Mouse (Mus musculus): ENCODE measurements around the gene Socs7.
A peak's percentile ranks its signal among the peaks of the same experiment; 100 is the strongest.

Socs7 gene

DNA sequence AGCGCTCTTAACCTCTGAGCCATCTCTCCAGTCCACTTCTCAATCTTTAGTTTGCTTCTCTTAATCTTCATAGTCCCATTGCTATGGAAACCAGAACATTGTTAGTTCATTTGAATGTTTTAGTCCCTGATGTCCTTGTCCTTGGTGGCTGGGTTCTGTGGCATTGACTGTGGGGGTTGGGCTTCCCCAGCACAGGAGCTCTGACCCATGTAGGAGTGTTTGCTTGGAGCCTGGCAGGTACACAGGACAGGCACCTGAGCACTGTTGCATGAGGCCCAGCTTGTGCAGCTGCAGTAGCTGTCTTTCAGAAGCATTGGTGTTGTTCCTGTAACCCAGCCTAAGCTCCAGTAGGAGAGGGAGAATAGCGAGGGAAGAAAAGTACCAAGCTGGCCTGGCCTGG lies 25.5 kb downstream of the Socs7 start:
- DNase-seq (ENCODE audit: low spot score in 2 of 2): no peak

- no peak for DNase-seq (ENCODE audit: low spot score in 2 of 2)
These were observed 26.8 kb downstream of the Socs7 start for GRCm38 (mm10) chr11:97389127-97389526.

DNA sequence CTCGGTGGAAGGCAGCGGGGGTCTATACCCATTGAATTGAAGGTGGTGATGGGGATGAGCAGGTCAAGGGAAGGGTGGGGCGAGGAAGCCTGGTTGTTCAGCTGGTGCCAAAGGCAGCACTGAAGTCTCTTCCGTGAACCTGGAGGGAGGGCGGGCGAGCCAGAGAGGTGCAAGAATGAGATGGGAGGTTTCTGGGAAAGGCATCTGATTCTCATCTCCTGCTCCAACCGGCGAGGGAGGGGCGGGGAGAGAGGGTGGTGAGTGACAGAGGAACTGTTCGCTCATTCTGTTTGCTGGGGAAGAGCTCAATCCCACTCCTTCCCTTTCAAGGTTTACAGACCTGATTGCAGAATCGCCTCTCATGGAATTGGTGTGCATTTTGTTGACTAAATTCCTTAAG lies 31.3 kb downstream of the Socs7 start:
- DNase-seq (ENCODE audit: low spot score in 2 of 2): no peak

GRCm38 (mm10) chr11:97394146-97394545 lies 31.8 kb downstream of the Socs7 start:
- DNase-seq (ENCODE audit: low spot score in 2 of 2): no peak

- DNase-seq (ENCODE audit: low spot score in 2 of 2): no peak
These were observed 36.2 kb downstream of the Socs7 start for GRCm38 (mm10) chr11:97398506-97398905.

GRCm38 (mm10) chr11:97399958-97400710 lies 37.8 kb downstream of the Socs7 start:
- DNase-seq (ENCODE audit: low spot score in 2 of 2): peak; percentile 77 to 78

GRCm38 (mm10) chr11:97401082-97401481 lies 38.7 kb downstream of the Socs7 start:
- DNase-seq (ENCODE audit: low spot score in 2 of 2): peak in 1 of 2 experiments; percentile 68

- no peak for DNase-seq (ENCODE audit: low spot score in 2 of 2)
These were observed 39.5 kb downstream of the Socs7 start for GRCm38 (mm10) chr11:97401686-97402435.

- DNase-seq (ENCODE audit: low spot score in 2 of 2): no peak
These were observed 40.4 kb downstream of the Socs7 start for GRCm38 (mm10) chr11:97402746-97403145.

DNA sequence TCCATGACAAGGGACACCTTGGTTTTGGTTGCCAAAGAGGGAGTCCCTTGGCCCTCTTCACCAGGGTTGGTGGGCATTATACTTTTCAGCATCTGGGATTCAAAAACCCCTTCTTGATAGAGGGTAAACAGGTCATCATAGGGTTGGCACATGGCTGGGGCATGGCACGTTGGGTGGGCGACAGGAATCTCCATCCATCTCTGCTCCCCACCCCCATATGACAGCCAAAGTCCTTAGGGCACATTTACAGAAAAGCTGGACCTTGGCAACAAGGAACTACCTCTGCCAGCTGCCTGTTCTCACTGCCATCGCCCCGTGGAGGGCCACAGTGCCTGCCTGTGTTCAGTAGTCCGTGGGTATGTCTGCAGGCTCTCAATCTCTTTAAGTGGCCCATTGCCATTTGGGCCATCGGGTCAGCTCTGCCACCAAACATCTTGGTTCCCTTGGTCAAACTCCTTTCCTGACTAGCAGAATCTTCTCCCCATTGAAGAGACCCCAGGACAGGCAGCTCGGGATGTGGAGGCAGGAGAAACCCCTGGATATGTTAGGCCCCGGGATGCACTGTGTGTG lies 41.3 kb downstream of the Socs7 start:
- no peak for DNase-seq (ENCODE audit: low spot score in 2 of 2)

DNA sequence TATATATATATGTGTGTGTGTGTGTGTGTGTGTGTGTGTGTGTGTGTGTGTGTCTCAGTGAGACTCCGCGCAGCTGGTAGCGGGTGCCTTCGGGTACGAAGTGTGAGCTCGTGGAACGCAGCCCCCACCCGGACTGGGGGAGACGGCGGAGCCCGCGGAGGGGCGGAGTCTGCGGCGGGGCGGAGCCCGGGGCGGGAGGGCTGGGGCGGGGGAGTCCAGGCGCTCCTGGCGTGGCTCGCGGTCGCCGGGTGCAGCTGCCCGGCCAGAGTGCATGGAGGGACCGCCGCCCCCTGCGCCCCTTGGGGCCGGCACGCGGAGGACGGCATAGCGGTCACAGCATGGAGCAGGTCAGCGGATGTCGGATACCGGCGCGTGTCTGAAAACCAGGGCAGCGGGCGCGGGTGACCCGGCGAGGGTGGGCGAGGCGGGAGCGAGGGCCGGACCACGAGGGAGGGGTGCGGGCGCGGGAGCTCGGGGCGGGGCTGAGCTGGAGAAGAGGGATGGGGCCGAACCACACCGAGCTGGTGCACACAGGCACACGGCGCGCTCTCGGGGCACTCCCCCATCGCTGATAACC lies 41.9 kb downstream of the Socs7 start:
- peak; percentile 66 to 77 for DNase-seq (ENCODE audit: low spot score in 2 of 2)

DNA sequence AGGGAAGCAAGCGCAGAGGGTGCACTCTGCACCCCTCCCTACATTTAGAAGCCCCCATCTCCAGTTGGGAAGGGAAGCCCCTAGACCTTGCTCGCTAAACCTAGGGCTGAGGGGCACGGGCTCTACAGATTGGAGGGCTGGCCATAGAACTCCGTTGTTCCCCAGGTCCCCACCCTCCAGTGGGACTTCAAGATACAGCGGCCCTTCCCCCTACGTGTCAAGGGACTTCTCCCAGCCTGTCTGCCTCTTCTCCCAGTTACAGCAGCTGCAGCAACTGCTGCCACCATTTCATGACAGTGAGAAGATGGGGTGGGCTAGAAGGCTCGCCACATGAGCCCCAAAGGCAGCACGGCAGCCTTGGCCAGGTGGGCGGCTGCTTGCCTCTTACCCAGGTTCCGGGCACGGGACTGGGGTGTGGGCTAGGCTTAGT lies 42.4 kb downstream of the Socs7 start:
- no peak for DNase-seq (ENCODE audit: low spot score in 2 of 2)

- DNase-seq (ENCODE audit: low spot score in 2 of 2): no peak
These were observed 44.0 kb downstream of the Socs7 start for GRCm38 (mm10) chr11:97406094-97406951.

DNA sequence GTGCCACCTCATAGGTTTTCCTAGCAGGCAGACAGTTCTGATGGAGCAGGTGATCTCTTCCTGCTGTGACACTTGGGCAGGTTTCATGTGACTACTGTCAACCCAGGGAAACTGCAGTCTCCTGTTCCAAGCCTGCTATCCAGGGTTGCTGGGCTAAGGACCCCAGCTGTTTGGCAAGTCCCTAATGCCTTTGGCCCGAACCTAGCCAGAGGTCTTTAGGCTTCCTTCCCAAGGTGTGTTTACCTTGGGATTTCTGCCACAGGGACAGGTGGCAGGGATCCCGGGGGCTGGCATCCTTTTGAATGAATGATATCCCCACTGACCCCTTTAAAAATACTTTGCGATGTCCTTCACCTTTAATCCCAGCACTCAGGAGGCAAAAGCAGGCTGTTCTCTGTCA lies 45.1 kb downstream of the Socs7 start:
- no peak for DNase-seq (ENCODE audit: low spot score in 2 of 2)

DNA sequence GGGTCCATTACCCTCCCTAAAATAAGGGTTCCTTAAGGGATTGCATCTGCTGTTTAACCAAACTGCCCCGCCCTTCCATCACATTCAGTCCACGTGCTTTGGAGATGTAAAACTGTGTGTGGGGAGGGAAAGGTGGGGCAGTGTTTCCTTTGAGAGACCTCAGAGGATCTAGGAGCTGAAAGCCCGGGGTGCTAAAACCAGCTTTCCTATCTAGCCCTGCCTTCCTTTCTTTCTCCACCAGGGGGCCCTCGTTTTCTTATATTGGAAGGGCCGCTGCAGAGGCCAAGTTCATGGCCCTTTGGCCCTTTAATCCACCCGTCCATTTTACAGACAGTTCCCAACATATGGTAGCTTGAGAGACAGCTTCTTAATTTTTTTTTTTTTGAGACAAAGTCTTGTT lies 45.8 kb downstream of the Socs7 start:
- peak in 1 of 2 experiments; percentile 67 for DNase-seq (ENCODE audit: low spot score in 2 of 2)

DNA sequence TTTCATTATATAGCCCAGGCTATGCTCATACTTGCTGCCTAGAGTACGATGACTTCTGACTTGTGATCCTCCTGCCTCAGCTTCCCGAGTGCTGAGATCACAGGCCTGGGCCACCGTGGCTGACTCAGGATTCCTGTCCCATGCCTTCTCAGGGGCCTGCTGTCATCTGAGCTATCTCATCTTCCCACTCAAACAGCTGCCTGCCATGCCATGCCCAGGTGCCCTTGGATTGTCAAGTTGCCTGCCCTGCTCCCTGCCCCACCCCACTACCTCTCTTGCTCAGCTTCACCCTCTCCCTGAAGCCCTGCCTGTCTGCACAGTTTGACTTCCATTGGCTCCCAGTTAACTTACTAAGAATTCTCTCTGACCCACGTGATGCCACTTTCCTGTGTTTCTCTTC lies 48.6 kb downstream of the Socs7 start:
- DNase-seq (ENCODE audit: low spot score in 2 of 2): no peak

DNA sequence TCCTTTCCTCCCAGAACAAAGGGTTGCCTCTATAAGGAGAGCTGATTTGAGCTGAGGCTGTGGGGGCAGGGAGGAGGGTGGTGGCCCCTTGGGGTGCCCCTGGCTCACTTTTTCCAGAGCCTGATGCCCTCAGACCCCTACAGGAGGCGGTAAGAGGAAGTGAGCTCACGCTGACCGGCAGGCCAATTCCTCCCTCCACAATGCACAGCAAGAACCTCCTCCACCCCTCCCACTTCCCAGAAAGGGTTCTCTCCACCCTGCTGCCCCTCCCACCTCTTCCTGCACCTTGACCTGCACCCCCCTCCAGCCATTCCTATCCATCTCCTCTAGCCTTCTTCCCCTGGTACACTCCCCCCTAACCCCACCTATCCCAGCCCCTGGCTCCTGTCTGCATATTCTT lies 49.8 kb downstream of the Socs7 start:
- DNase-seq (ENCODE audit: low spot score in 2 of 2): no peak

DNA sequence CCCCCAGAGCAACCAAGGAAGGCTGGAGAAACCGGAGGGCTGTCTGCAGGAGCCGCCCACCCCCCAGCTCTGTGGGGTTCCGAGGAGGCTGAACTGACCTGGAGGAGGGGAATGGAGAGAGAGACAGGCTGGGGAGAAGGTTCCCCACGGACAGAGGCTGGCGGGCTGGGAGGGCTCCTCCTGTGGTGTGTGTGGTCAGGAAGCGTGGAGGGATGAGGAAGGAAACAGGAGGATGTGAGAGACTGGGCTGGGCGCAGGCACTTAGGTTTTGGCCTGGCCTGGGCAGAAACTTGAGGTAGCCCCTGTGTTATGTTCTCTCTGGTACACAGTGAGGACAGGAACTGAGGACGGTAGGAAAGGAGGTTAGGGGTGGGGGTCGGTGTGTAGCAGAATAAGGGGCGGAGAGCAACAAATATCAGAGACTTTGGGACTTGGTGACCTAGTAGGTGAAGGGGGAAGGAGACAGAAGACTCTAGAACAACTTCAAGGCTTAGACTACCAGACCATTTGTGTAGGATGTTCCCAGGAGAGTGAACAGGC lies 50.5 kb downstream of the Socs7 start:
- DNase-seq (ENCODE audit: low spot score in 2 of 2): no peak

GRCm38 (mm10) chr11:97415330-97415711 lies 53.0 kb downstream of the Socs7 start, which contains the start of gene Arhgap23:
Gene Arhgap23, plus strand, starts transcription at chr11:97415533.
- DNase-seq (ENCODE audit: low spot score in 2 of 2): no peak

GRCm38 (mm10) chr11:97415712-97416636 lies 53.6 kb downstream of the Socs7 start:
- DNase-seq (ENCODE audit: low spot score in 2 of 2): no peak

Data from frontal cortex, postnatal 10 days (tissue).